16 mouse cellular contexts compared by ENCODE assay signal in the genomic region with DNA sequence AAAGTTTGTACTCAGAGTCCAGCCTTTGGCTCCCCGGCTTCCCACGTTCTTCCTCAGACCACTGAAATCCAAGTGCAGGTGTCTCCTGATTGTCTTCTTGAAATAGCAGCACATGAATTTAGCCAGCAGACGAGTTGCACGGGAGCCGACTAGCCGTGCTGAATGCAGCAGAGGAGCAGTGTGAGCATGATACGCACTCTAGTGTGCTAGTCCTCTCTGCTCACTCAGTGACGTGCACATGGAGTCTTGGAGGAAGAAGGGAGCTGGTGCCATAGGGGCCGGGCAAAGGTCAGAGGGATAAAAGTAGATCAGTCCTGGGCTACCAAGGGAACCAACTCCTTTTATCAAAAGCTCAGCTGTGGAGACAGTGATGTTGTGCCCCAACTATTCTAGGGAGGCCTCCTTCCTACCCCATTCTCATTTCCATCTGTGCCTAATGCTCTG. TPM values are rescaled to one million over a fixed set of nuclear protein-coding genes. Genes with fewer than 3 reads are reported as not detected.
A peak's percentile ranks its signal among the peaks of the same experiment; 100 is the strongest.
DNase-seq lines count a peak whose midpoint lies in the region; ATAC-seq lines count a peak whose summit lies in the region.
"Had no signal": no experiment of that assay in that cellular context is flagged by ENCODE, and none has a peak within 500 bp of the region (broad histone marks: within the 10 kb centered on the region; RNA-seq: fewer than 3 reads in every experiment).

No protein-coding gene starts in this region.

- H3K9ac ChIP-seq in neural tube, embryonic 13.5 days, result no peak overlapping the region
- no peak overlapping the region for H3K9ac ChIP-seq in hindbrain, embryonic 16.5 days (ENCODE audit: low read depth, low read length)
- H3K9ac ChIP-seq: forebrain, postnatal 0 days; hindbrain, embryonic 15.5 days; liver, embryonic 13.5 days; lung, embryonic 15.5 days; midbrain, embryonic 15.5 days had no signal

- H3K27me3 ChIP-seq in neural tube, embryonic 13.5 days, result no peaks in the 10 kb centered on the region
- H3K27me3 ChIP-seq in limb, embryonic 10.5 days (ENCODE audit: low read depth, poor library complexity, severe bottlenecking), result no peaks in the 10 kb centered on the region
- H3K27me3 ChIP-seq in hindbrain, embryonic 16.5 days (replicated peaks; ENCODE audit: control insufficient read depth, insufficient read depth, low read length), result no peaks in the 10 kb centered on the region
- H3K27me3 ChIP-seq: hindbrain, embryonic 15.5 days; liver, embryonic 13.5 days; lung, embryonic 15.5 days; midbrain, embryonic 15.5 days had no signal

- no peaks in the 10 kb centered on the region for H3K9me3 ChIP-seq in neural tube, embryonic 13.5 days
- H3K9me3 ChIP-seq in limb, embryonic 10.5 days (replicated peaks), result no peaks in the 10 kb centered on the region
- H3K9me3 ChIP-seq in hindbrain, embryonic 16.5 days (ENCODE audit: control insufficient read depth, low read length), result no peaks in the 10 kb centered on the region
- H3K9me3 ChIP-seq: hindbrain, embryonic 15.5 days; liver, embryonic 13.5 days; lung, embryonic 15.5 days; midbrain, embryonic 15.5 days had no signal

- DNase-seq in kidney, adult 11 months, result peak; percentile 25
- no peak for DNase-seq in kidney, postnatal 10 days
- DNase-seq in neural tube, embryonic 10.5 days (ENCODE audit: extremely low spot score, low spot score), result no peak
- DNase-seq in limb, embryonic 10.5 days (ENCODE audit: low spot score), result no peak
- no peak for DNase-seq in T-cell, adult 2 months (ENCODE audit: low spot score)
- DNase-seq: cerebellum, postnatal 14 days; forebrain, postnatal 0 days; gastrocnemius, postnatal 10 days; liver, embryonic 13.5 days; thymus, postnatal 14 days had no signal

- peaks cover 74% of the 10 kb centered on the region for H3K4me1 ChIP-seq in neural tube, embryonic 13.5 days (replicated peaks)
- H3K4me1 ChIP-seq in limb, embryonic 10.5 days, result peaks cover 84% of the 10 kb centered on the region
- peaks cover 35% of the 10 kb centered on the region for H3K4me1 ChIP-seq in hindbrain, embryonic 16.5 days (ENCODE audit: control insufficient read depth, insufficient read depth, low read depth, low read length)

- no peak for ATAC-seq in neural tube, embryonic 13.5 days (ENCODE audit: low read depth)
- no peak for ATAC-seq in hindbrain, embryonic 16.5 days
- ATAC-seq: forebrain, postnatal 0 days; midbrain, embryonic 15.5 days had no signal

- H3K4me3 ChIP-seq in neural tube, embryonic 13.5 days, result no peak overlapping the region
- no peak overlapping the region for H3K4me3 ChIP-seq in limb, embryonic 10.5 days
- no peak overlapping the region for H3K4me3 ChIP-seq in hindbrain, embryonic 16.5 days (ENCODE audit: low read length)
- H3K4me3 ChIP-seq: hindbrain, embryonic 15.5 days; liver, embryonic 13.5 days; lung, embryonic 15.5 days; midbrain, embryonic 15.5 days had no signal

- H3K36me3 ChIP-seq in neural tube, embryonic 13.5 days, result peaks cover 6% of the 10 kb centered on the region; the same call in 1 of the 2 replicates
- H3K36me3 ChIP-seq in limb, embryonic 10.5 days, result peaks cover 92% of the 10 kb centered on the region
- H3K36me3 ChIP-seq in hindbrain, embryonic 16.5 days (ENCODE audit: control insufficient read depth, insufficient read depth, low read length), result no peaks in the 10 kb centered on the region
- H3K36me3 ChIP-seq: hindbrain, embryonic 15.5 days; midbrain, embryonic 15.5 days had no signal

- H3K4me2 ChIP-seq in neural tube, embryonic 13.5 days, result no peak overlapping the region
- no peak overlapping the region for H3K4me2 ChIP-seq in hindbrain, embryonic 16.5 days (ENCODE audit: low read length)
- H3K4me2 ChIP-seq: hindbrain, embryonic 15.5 days; liver, embryonic 13.5 days; lung, embryonic 15.5 days; midbrain, embryonic 15.5 days had no signal

- 0 out of 2 replicates have a peak overlapping the region, but pooled peaks have one; percentile 9 for H3K27ac ChIP-seq in neural tube, embryonic 13.5 days (replicated peaks)
- 0 out of 2 replicates have a peak overlapping the region, but pooled peaks have one; percentile 16 for H3K27ac ChIP-seq in limb, embryonic 10.5 days
- H3K27ac ChIP-seq in hindbrain, embryonic 16.5 days (ENCODE audit: low read depth, low read length), result no peak overlapping the region
- H3K27ac ChIP-seq: hindbrain, embryonic 15.5 days; liver, embryonic 13.5 days; lung, embryonic 15.5 days; macrophage; midbrain, embryonic 15.5 days had no signal

- WGBS in neural tube, embryonic 13.5 days, result 83% methylated on average over 9 of the region's 9 CpGs
- WGBS in limb, embryonic 10.5 days, result 80% methylated on average over 9 of the region's 9 CpGs
- 84% methylated on average over 9 of the region's 9 CpGs for WGBS in hindbrain, embryonic 16.5 days

RNA-seq across cellular contexts. Expression of a gene that starts 52.8 kb away (rescaled TPM):
- 76.9 and 80.9 TPM in 2 replicates for polyA plus RNA-seq in neural tube, embryonic 13.5 days (2015; fragmentation: Nextera tagmentation; extraction: Ambion mirVana)
- polyA plus RNA-seq in limb, embryonic 10.5 days (2016; fragmentation: Nextera tagmentation; extraction: Ambion mirVana), result 145 and 167 TPM in 2 replicates
- polyA plus RNA-seq in hindbrain, embryonic 16.5 days (2015; fragmentation: Nextera tagmentation; extraction: Ambion mirVana), result 83.2 and 86.8 TPM in 2 replicates

RNA-seq across cellular contexts. Expression of a gene that starts 52.9 kb away (rescaled TPM):
- polyA plus RNA-seq in neural tube, embryonic 13.5 days (2015; fragmentation: Nextera tagmentation; extraction: Ambion mirVana), result 4.5 and 6.9 TPM in 2 replicates
- polyA plus RNA-seq in limb, embryonic 10.5 days (2016; fragmentation: Nextera tagmentation; extraction: Ambion mirVana), result 11.7 and 12.6 TPM in 2 replicates
- polyA plus RNA-seq in hindbrain, embryonic 16.5 days (2015; fragmentation: Nextera tagmentation; extraction: Ambion mirVana), result 4.4 and 4.7 TPM in 2 replicates
